Mouse (Mus musculus) heart, embryonic 13.5 days (tissue): Measurements from ENCODE around the gene Tbc1d22a. TPM values are rescaled to one million over a fixed set of nuclear protein-coding genes. Genes with fewer than 3 reads are reported as not detected.

Experiments
- ATAC-seq: fragments of 200-750 bp; cut with Nextera tagmentation; 2 replicates; pipeline ENCODE4 v1.8.0; 2017; ENCODE audit warnings: moderate TSS enrichment; ENCODE audit not compliant: insufficient number of reproducible peaks, low FRiP score, low TSS enrichment; ENCODE audit errors: extremely low read depth
- H3K27ac ChIP-seq: fragments of 300-500 bp; sonication (generic); replicated peaks from 2 replicates; pipeline ENCODE4 v1.5.1; 2015; ENCODE audit warnings: moderate library complexity, mild to moderate bottlenecking, inconsistent platforms
- H3K27me3 ChIP-seq: fragments of 300-500 bp; sonication (generic); replicated peaks from 2 replicates; pipeline ENCODE4 v1.6.1; 2015; ENCODE audit warnings: mild to moderate bottlenecking, inconsistent platforms
- H3K36me3 ChIP-seq: fragments of 300-500 bp; sonication (generic); 2 replicates; pipeline ENCODE4 v1.6.1; 2015; ENCODE audit warnings: mild to moderate bottlenecking, inconsistent platforms
- H3K4me1 ChIP-seq: fragments of 300-500 bp; sonication (generic); 2 replicates; pipeline ENCODE4 v1.6.1; 2015; ENCODE audit warnings: inconsistent platforms
- H3K4me2 ChIP-seq: fragments of 300-500 bp; sonication (generic); 2 replicates; pipeline ENCODE4 v1.6.1; 2015; ENCODE audit warnings: inconsistent platforms, mild to moderate bottlenecking, moderate library complexity
- H3K4me3 ChIP-seq: fragments of 300-500 bp; sonication (generic); 2 replicates; pipeline ENCODE4 v1.5.1; 2015; ENCODE audit warnings: moderate library complexity, mild to moderate bottlenecking, inconsistent platforms
- H3K9ac ChIP-seq: fragments of 300-500 bp; sonication (generic); 2 replicates; pipeline ENCODE4 v1.6.1; 2015; ENCODE audit warnings: inconsistent platforms, mild to moderate bottlenecking, moderate library complexity
- H3K9me3 ChIP-seq: fragments of 300-500 bp; sonication (generic); 2 replicates; pipeline ENCODE4 v1.6.1; 2016; ENCODE audit warnings: inconsistent platforms
- WGBS: fragments of 180-500 bp; shearing (Covaris S2); methylation state at CpG from one replicate; pipeline ENCODE4 v1.1.7; 2015; ENCODE audit warnings: mixed read lengths; 5-methylcytosine and 5-hydroxymethylcytosine counted together
- polyA plus RNA-seq: library from polyadenylated mRNA; unstranded; fragments of >200 nt; fragmentation: Nextera tagmentation; extraction: Ambion mirVana; gene quantifications from 2 replicates; pipeline ENCODE4 v1.2.1, GENCODE M21; 2015

Tbc1d22a gene
- polyA plus RNA-seq, 1 experiment from 2014 or later = 9.1 TPM

GRCm38 (mm10) chr15:86329911-86330310 lies 115.7 kb downstream of the Tbc1d22a start:
- no peaks in the 10 kb centered on the region for H3K36me3 ChIP-seq
- H3K27me3 ChIP-seq = no peaks in the 10 kb centered on the region; the same call in 1 of the 2 replicates
- no peak overlapping the region for H3K4me2 ChIP-seq
- no peak overlapping the region for H3K4me3 ChIP-seq
- WGBS = 81% methylated on average over 7 of the region's 7 CpGs
- ATAC-seq = no peak
- no peaks in the 10 kb centered on the region for H3K9me3 ChIP-seq
- H3K9ac ChIP-seq = no peak overlapping the region
- H3K4me1 ChIP-seq = no peaks in the 10 kb centered on the region
- no peak overlapping the region for H3K27ac ChIP-seq

GRCm38 (mm10) chr15:86330454-86330853 lies 116.2 kb downstream of the Tbc1d22a start:
- H3K27me3 ChIP-seq = no peaks in the 10 kb centered on the region; the same call in 1 of the 2 replicates
- no peaks in the 10 kb centered on the region for H3K9me3 ChIP-seq
- H3K4me2 ChIP-seq = no peak overlapping the region
- H3K9ac ChIP-seq = no peak overlapping the region
- no peaks in the 10 kb centered on the region for H3K4me1 ChIP-seq
- no peak overlapping the region for H3K4me3 ChIP-seq
- H3K27ac ChIP-seq = no peak overlapping the region
- ATAC-seq = no peak
- no peaks in the 10 kb centered on the region for H3K36me3 ChIP-seq
- 81% methylated on average over 7 of the region's 7 CpGs for whole genome bisulfite sequencing

GRCm38 (mm10) chr15:86331501-86332245 lies 117.4 kb downstream of the Tbc1d22a start:
- Histone ChIP-seq H3K36me3 (no peaks in the 10 kb centered on the region), H3K9ac (no peak overlapping the region), H3K4me1 (no peaks in the 10 kb centered on the region), H3K4me3 (no peak overlapping the region), H3K4me2 (no peak overlapping the region), H3K9me3 (no peaks in the 10 kb centered on the region), H3K27me3 (no peaks in the 10 kb centered on the region; the same call in 1 of the 2 replicates), H3K27ac (no peak overlapping the region)
- WGBS = 78% methylated on average over 8 of the region's 8 CpGs
- no peak for ATAC-seq

GRCm38 (mm10) chr15:86333176-86333575 lies 118.9 kb downstream of the Tbc1d22a start:
- H3K9ac ChIP-seq = no peak overlapping the region
- H3K9me3 ChIP-seq = no peaks in the 10 kb centered on the region
- no peak overlapping the region for H3K4me2 ChIP-seq
- no peak overlapping the region for H3K4me3 ChIP-seq
- WGBS = 87% methylated on average over 4 of the region's 4 CpGs
- H3K36me3 ChIP-seq = no peaks in the 10 kb centered on the region
- no peak overlapping the region for H3K27ac ChIP-seq
- no peaks in the 10 kb centered on the region for H3K4me1 ChIP-seq
- ATAC-seq = no peak
- peaks cover 2% of the 10 kb centered on the region; the same call in 1 of the 2 replicates for H3K27me3 ChIP-seq

GRCm38 (mm10) chr15:86333606-86334005 lies 119.3 kb downstream of the Tbc1d22a start:
- no peak overlapping the region for H3K9ac ChIP-seq
- WGBS = 73% methylated on average over 2 of the region's 2 CpGs
- H3K4me1 ChIP-seq = no peaks in the 10 kb centered on the region
- H3K27ac ChIP-seq = no peak overlapping the region
- H3K9me3 ChIP-seq = no peaks in the 10 kb centered on the region
- no peak overlapping the region for H3K4me3 ChIP-seq
- H3K27me3 ChIP-seq = peaks cover 2% of the 10 kb centered on the region; the same call in 1 of the 2 replicates
- H3K4me2 ChIP-seq = no peak overlapping the region
- no peaks in the 10 kb centered on the region for H3K36me3 ChIP-seq
- no peak for ATAC-seq

- H3K4me3 ChIP-seq = no peak overlapping the region
- ATAC-seq = no peak
- 84% methylated on average over 4 of the region's 4 CpGs for WGBS
- no peak overlapping the region for H3K4me2 ChIP-seq
- no peaks in the 10 kb centered on the region for H3K36me3 ChIP-seq
- peaks cover 2% of the 10 kb centered on the region; the same call in 1 of the 2 replicates for H3K27me3 ChIP-seq
- no peaks in the 10 kb centered on the region for H3K9me3 ChIP-seq
- H3K27ac ChIP-seq = no peak overlapping the region
- no peak overlapping the region for H3K9ac ChIP-seq
- no peaks in the 10 kb centered on the region for H3K4me1 ChIP-seq
These were observed 120.0 kb downstream of the Tbc1d22a start for GRCm38 (mm10) chr15:86334276-86334675.

- no peak overlapping the region for H3K9ac ChIP-seq
- WGBS = 93% methylated on average over 9 of the region's 9 CpGs
- no peak for ATAC-seq
- no peak overlapping the region for H3K4me2 ChIP-seq
- H3K27ac ChIP-seq = no peak overlapping the region
- no peak overlapping the region for H3K4me3 ChIP-seq
- peaks cover 2% of the 10 kb centered on the region; the same call in 1 of the 2 replicates for H3K27me3 ChIP-seq
- no peaks in the 10 kb centered on the region for H3K36me3 ChIP-seq
- no peaks in the 10 kb centered on the region for H3K9me3 ChIP-seq
- no peaks in the 10 kb centered on the region for H3K4me1 ChIP-seq
These were observed 120.5 kb downstream of the Tbc1d22a start for GRCm38 (mm10) chr15:86334745-86335144.

GRCm38 (mm10) chr15:86335781-86336180 lies 121.5 kb downstream of the Tbc1d22a start:
- H3K36me3 ChIP-seq = no peaks in the 10 kb centered on the region
- WGBS = 48% methylated on average over 1 of the region's 1 CpGs
- H3K9me3 ChIP-seq = no peaks in the 10 kb centered on the region
- 0 out of 2 replicates have a peak, but pooled peaks cover under 1% of the 10 kb centered on the region for H3K4me1 ChIP-seq
- H3K27me3 ChIP-seq = peaks cover 2% of the 10 kb centered on the region; the same call in 1 of the 2 replicates
- ATAC-seq = no peak
- H3K9ac ChIP-seq = no peak overlapping the region
- no peak overlapping the region for H3K4me2 ChIP-seq
- H3K27ac ChIP-seq = no peak overlapping the region
- no peak overlapping the region for H3K4me3 ChIP-seq

- peaks cover 2% of the 10 kb centered on the region; the same call in 1 of the 2 replicates for H3K27me3 ChIP-seq
- ATAC-seq = no peak
- no peak overlapping the region for H3K9ac ChIP-seq
These were observed 123.5 kb downstream of the Tbc1d22a start for GRCm38 (mm10) chr15:86337726-86338125.

GRCm38 (mm10) chr15:86339736-86340135 lies 125.5 kb downstream of the Tbc1d22a start:
- 0 out of 2 replicates have a peak, but pooled peaks cover 4% of the 10 kb centered on the region for H3K4me1 ChIP-seq
- H3K27ac ChIP-seq = no peak overlapping the region
- no peak overlapping the region for H3K4me3 ChIP-seq
- no peak for ATAC-seq
- H3K4me2 ChIP-seq = no peak overlapping the region
- H3K36me3 ChIP-seq = no peaks in the 10 kb centered on the region
- H3K9me3 ChIP-seq = no peaks in the 10 kb centered on the region
- 91% methylated on average over 2 of the region's 2 CpGs for WGBS
- H3K27me3 ChIP-seq = 0 out of 2 replicates have a peak, but pooled peaks cover 6% of the 10 kb centered on the region
- no peak overlapping the region for H3K9ac ChIP-seq

More at GRCm38 (mm10) chr15:86337726-86338125, 123.5 kb downstream of the Tbc1d22a start:
- 82% methylated on average over 10 of the region's 10 CpGs for WGBS
- no peak overlapping the region for H3K27ac ChIP-seq
- H3K36me3 ChIP-seq = no peaks in the 10 kb centered on the region
- H3K4me3 ChIP-seq = no peak overlapping the region
- H3K4me1 ChIP-seq = 0 out of 2 replicates have a peak, but pooled peaks cover 4% of the 10 kb centered on the region
- no peaks in the 10 kb centered on the region for H3K9me3 ChIP-seq
- H3K4me2 ChIP-seq = no peak overlapping the region

GRCm38 (mm10) chr15:86340766-86341165 lies 126.5 kb downstream of the Tbc1d22a start:
- H3K4me3 ChIP-seq = no peak overlapping the region
- ATAC-seq = no peak
- H3K36me3 ChIP-seq = no peaks in the 10 kb centered on the region
- no peaks in the 10 kb centered on the region for H3K9me3 ChIP-seq
- H3K27me3 ChIP-seq = 0 out of 2 replicates have a peak, but pooled peaks cover 6% of the 10 kb centered on the region
- no peak overlapping the region for H3K27ac ChIP-seq
- no peak overlapping the region for H3K9ac ChIP-seq
- WGBS = 55% methylated on average over 6 of the region's 6 CpGs
- 0 out of 2 replicates have a peak, but pooled peaks cover 4% of the 10 kb centered on the region for H3K4me1 ChIP-seq
- no peak overlapping the region for H3K4me2 ChIP-seq
